Mouse (Mus musculus): Measurements from ENCODE around the gene Frs3.

DNA sequence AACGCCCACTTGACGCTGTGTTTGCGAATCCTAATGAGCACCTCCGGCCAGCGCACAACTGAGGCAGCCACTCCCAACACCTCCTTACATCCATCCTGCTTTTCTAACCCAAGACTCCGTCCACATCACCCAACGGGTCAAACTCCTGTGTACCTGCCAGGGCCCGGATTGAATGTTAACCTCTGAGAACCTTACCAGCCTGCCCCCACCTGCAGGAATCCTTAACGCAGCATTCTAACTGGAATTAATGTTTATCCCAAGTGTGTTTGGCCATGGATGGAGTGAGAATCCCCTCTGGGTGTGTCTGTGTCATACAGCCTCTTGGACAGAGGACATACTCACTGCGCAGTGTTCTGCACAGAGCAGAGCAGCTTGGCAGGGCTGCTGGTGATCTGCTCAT, 9.3 kb downstream of the Frs3 start:
- no peak for TF ChIP-seq POLR2A (IDR thresholded peaks at IDR 0.05; ENCODE audit: extremely low read depth, insufficient read depth, low read length)
- TF ChIP-seq CTCF (IDR thresholded peaks at IDR 0.05; ENCODE audit: low read depth, low read length), result no peak

All from liver, adult 2 months (tissue).